Mouse (Mus musculus) lung, embryonic 15.5 days (tissue): ENCODE results near the gene Cnn1. TPM values are rescaled to one million over a fixed set of nuclear protein-coding genes. Genes with fewer than 3 reads are reported as not detected.

Experiments used
- ATAC-seq: fragments of 200-750 bp; cut with Nextera tagmentation; 2 replicates; pipeline ENCODE4 v1.8.0; 2017; ENCODE audit warnings: moderate number of reproducible peaks, borderline replicate concordance; ENCODE audit not compliant: low FRiP score, low TSS enrichment; ENCODE audit errors: extremely low read depth
- H3K27ac ChIP-seq: fragments of 300-500 bp; sonication (generic); 2 replicates; pipeline ENCODE4 v1.5.1; 2015; ENCODE audit warnings: moderate library complexity, mild to moderate bottlenecking, inconsistent platforms
- H3K27me3 ChIP-seq: fragments of 300-500 bp; sonication (generic); 2 replicates; pipeline ENCODE4 v1.6.1; 2015; ENCODE audit warnings: inconsistent platforms
- H3K36me3 ChIP-seq: fragments of 300-500 bp; sonication (generic); 2 replicates; pipeline ENCODE4 v1.6.1; 2015; ENCODE audit warnings: inconsistent platforms
- H3K4me1 ChIP-seq: fragments of 300-500 bp; sonication (generic); 2 replicates; pipeline ENCODE4 v1.6.1; 2015; ENCODE audit warnings: inconsistent platforms
- H3K4me2 ChIP-seq: fragments of 300-500 bp; sonication (generic); 2 replicates; pipeline ENCODE4 v1.6.1; 2015; ENCODE audit warnings: inconsistent platforms, mild to moderate bottlenecking, moderate library complexity
- H3K4me3 ChIP-seq: fragments of 300-500 bp; sonication (generic); 2 replicates; pipeline ENCODE4 v1.5.1; 2015; ENCODE audit warnings: mild to moderate bottlenecking, inconsistent platforms
- H3K9ac ChIP-seq: fragments of 300-500 bp; sonication (generic); 2 replicates; pipeline ENCODE4 v1.6.1; 2015; ENCODE audit warnings: inconsistent platforms
- H3K9me3 ChIP-seq: fragments of 300-500 bp; sonication (generic); 2 replicates; pipeline ENCODE4 v1.6.1; 2016; ENCODE audit warnings: inconsistent platforms
- WGBS: fragments of 180-500 bp; shearing (Covaris S2); methylation state at CpG from one replicate; pipeline ENCODE4 v1.1.7; 2015; 5-methylcytosine and 5-hydroxymethylcytosine counted together
- polyA plus RNA-seq: library from polyadenylated mRNA; unstranded; fragments of >200 nt; fragmentation: Nextera tagmentation; extraction: Ambion mirVana; gene quantifications from 2 replicates; pipeline ENCODE4 v1.2.1, GENCODE M21; 2015

Cnn1 gene
- polyA plus RNA-seq, 1 experiment from 2014 or later, result 60.9 TPM

- ATAC-seq, result peak; percentile 99
- Histone ChIP-seq H3K27ac (peak within 1 kb of the TSS; percentile 90), H3K9ac (peak within 1 kb of the TSS; percentile 68), H3K9me3 (no peaks in the 10 kb centered on the region), H3K27me3 (no peaks in the 10 kb centered on the region), H3K4me2 (peak within 1 kb of the TSS; percentile 79), H3K36me3 (no peaks in the 10 kb centered on the region), H3K4me3 (peak within 1 kb of the TSS; percentile 82), H3K4me1 (peaks cover 5% of the 10 kb centered on the region; the same call in 1 of the 2 replicates)
- WGBS, result under 1% methylated on average over 48 of the region's 48 CpGs
Measured at GRCm38 (mm10) chr9:22085022-22085834, 13.8 kb upstream of the Cnn1 start, which contains the start of gene Ecsit. Gene Ecsit, minus strand, starts transcription at chr9:22085438.

- H3K4me1 ChIP-seq, result peaks cover 5% of the 10 kb centered on the region; the same call in 1 of the 2 replicates
- no peak for ATAC-seq
- peak overlapping the region; percentile 82 for H3K4me3 ChIP-seq
- no peaks in the 10 kb centered on the region for H3K36me3 ChIP-seq
- H3K27me3 ChIP-seq, result no peaks in the 10 kb centered on the region
- H3K9ac ChIP-seq, result peak overlapping the region; percentile 61; the same call in 1 of the 2 replicates
- H3K9me3 ChIP-seq, result no peaks in the 10 kb centered on the region
- H3K27ac ChIP-seq, result peak overlapping the region; percentile 90
- 42% methylated on average over 6 of the region's 6 CpGs for WGBS
- H3K4me2 ChIP-seq, result peak overlapping the region; percentile 67
Measured at GRCm38 (mm10) chr9:22086012-22086411, 13.0 kb upstream of the Cnn1 start.

DNA sequence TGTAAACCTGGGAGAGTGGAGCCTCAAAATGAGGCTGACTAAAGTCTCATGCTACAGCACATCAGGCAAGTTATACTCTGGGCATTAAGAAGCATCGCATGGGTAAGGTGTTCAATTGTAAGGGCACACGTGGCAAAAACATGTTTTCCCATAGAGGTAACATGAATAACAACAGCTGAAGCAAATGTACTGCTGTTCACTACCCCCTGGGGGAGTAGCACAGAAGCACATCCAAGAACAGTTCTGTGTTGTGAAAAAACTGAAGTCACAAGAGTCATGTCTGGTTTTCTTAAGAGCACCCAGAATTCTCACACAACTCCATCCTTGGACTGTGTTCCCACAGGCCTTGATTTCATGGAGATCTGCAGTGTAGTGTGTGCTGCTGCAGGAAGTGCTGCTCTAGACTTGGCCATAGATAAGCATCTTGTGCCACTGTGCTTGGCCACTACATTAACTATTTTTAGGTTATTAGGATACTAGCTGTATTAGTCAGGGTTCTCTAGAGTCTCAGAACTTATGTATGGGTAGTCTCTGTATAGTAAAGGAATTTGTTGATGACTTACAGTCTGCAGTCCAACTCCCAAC lies 11.9 kb upstream of the Cnn1 start:
- no peak overlapping the region for H3K9ac ChIP-seq
- no peak for ATAC-seq
- H3K4me1 ChIP-seq, result peaks cover 5% of the 10 kb centered on the region; the same call in 1 of the 2 replicates
- H3K4me2 ChIP-seq, result no peak overlapping the region
- H3K9me3 ChIP-seq, result no peaks in the 10 kb centered on the region
- H3K36me3 ChIP-seq, result no peaks in the 10 kb centered on the region
- no peaks in the 10 kb centered on the region for H3K27me3 ChIP-seq
- no peak overlapping the region for H3K4me3 ChIP-seq
- no peak overlapping the region for H3K27ac ChIP-seq
- WGBS, result 84% methylated on average over 2 of the region's 2 CpGs

- peaks cover 5% of the 10 kb centered on the region; the same call in 1 of the 2 replicates for H3K4me1 ChIP-seq
- no peaks in the 10 kb centered on the region for H3K36me3 ChIP-seq
- H3K4me2 ChIP-seq, result no peak overlapping the region
- H3K9ac ChIP-seq, result no peak overlapping the region
- WGBS, result 99% methylated on average over 7 of the region's 7 CpGs
- no peaks in the 10 kb centered on the region for H3K9me3 ChIP-seq
- ATAC-seq, result no peak
- H3K27me3 ChIP-seq, result no peaks in the 10 kb centered on the region; the same call in 1 of the 2 replicates
- no peak overlapping the region for H3K27ac ChIP-seq
- H3K4me3 ChIP-seq, result no peak overlapping the region
Measured at GRCm38 (mm10) chr9:22089281-22089680, 9.7 kb upstream of the Cnn1 start.

DNA sequence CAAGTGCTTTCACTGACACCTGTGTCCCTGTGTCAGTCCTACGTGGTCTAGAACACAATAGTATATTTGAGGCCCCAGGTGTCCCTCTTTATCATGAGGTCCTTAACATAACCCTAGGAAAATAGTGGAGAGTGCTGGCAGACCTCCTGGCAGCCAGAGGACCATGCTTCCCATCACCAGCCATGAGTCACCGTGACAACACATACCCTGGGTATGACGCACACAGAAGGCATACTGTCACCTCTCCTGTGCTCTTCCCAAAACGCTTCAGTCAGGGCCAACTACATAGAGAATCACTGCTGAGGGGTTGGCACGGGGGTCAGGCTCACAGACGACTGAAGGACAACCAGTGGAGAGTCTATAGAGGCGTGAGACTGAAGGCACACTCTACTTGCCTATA lies 9.0 kb upstream of the Cnn1 start:
- Histone ChIP-seq H3K9ac (no peak overlapping the region), H3K27me3 (no peaks in the 10 kb centered on the region; the same call in 1 of the 2 replicates), H3K4me2 (no peak overlapping the region), H3K36me3 (no peaks in the 10 kb centered on the region), H3K9me3 (no peaks in the 10 kb centered on the region), H3K27ac (no peak overlapping the region), H3K4me1 (no peaks in the 10 kb centered on the region; the same call in 1 of the 2 replicates), H3K4me3 (no peak overlapping the region)
- 77% methylated on average over 7 of the region's 7 CpGs for WGBS
- no peak for ATAC-seq

GRCm38 (mm10) chr9:22092746-22093145 lies 6.3 kb upstream of the Cnn1 start:
- no peak overlapping the region for H3K27ac ChIP-seq
- peaks cover 6% of the 10 kb centered on the region; the same call in 1 of the 2 replicates for H3K4me1 ChIP-seq
- WGBS, result 71% methylated on average over 6 of the region's 6 CpGs
- no peak overlapping the region for H3K4me2 ChIP-seq
- H3K9me3 ChIP-seq, result no peaks in the 10 kb centered on the region
- no peak for ATAC-seq
- H3K4me3 ChIP-seq, result no peak overlapping the region
- H3K9ac ChIP-seq, result no peak overlapping the region
- H3K27me3 ChIP-seq, result no peaks in the 10 kb centered on the region; the same call in 1 of the 2 replicates
- no peaks in the 10 kb centered on the region for H3K36me3 ChIP-seq

- under 1% methylated on average over 24 of the region's 24 CpGs for WGBS
- peak overlapping the region; percentile 48 for H3K9ac ChIP-seq
- ATAC-seq, result peak; percentile 55; the same call in 1 of the 2 replicates
Measured at GRCm38 (mm10) chr9:22095854-22096307, 3.1 kb upstream of the Cnn1 start.

GRCm38 (mm10) chr9:22099922-22100321 lies 906 bp downstream of the Cnn1 start:
- WGBS, result 2% methylated on average over 18 of the region's 18 CpGs
- Histone ChIP-seq H3K27me3 (peaks cover 33% of the 10 kb centered on the region), H3K9me3 (no peaks in the 10 kb centered on the region), H3K36me3 (no peaks in the 10 kb centered on the region), H3K27ac (no peak overlapping the region; the same call in 1 of the 2 replicates), H3K4me3 (peak overlapping the region; percentile 18), H3K4me1 (peaks cover 17% of the 10 kb centered on the region), H3K9ac (0 out of 2 replicates have a peak overlapping the region, but pooled peaks have one; percentile 2), H3K4me2 (peak overlapping the region; percentile 40)
- peak; percentile 40; the same call in 1 of the 2 replicates for ATAC-seq

More at GRCm38 (mm10) chr9:22095854-22096307, 3.1 kb upstream of the Cnn1 start:
- Histone ChIP-seq H3K4me1 (peaks cover 17% of the 10 kb centered on the region), H3K9me3 (no peaks in the 10 kb centered on the region), H3K4me3 (peak overlapping the region; percentile 37), H3K27me3 (peaks cover 26% of the 10 kb centered on the region), H3K27ac (no peak overlapping the region), H3K36me3 (no peaks in the 10 kb centered on the region), H3K4me2 (peak overlapping the region; percentile 79)

- Histone ChIP-seq H3K4me1 (no peaks in the 10 kb centered on the region), H3K27ac (no peak overlapping the region), H3K9me3 (no peaks in the 10 kb centered on the region), H3K36me3 (peaks cover 29% of the 10 kb centered on the region), H3K9ac (no peak overlapping the region), H3K4me3 (no peak overlapping the region), H3K4me2 (no peak overlapping the region), H3K27me3 (no peaks in the 10 kb centered on the region)
- 87% methylated on average over 9 of the region's 9 CpGs for WGBS
- ATAC-seq, result no peak
Measured at GRCm38 (mm10) chr9:22108194-22108593, 9.2 kb downstream of the Cnn1 start.

DNA sequence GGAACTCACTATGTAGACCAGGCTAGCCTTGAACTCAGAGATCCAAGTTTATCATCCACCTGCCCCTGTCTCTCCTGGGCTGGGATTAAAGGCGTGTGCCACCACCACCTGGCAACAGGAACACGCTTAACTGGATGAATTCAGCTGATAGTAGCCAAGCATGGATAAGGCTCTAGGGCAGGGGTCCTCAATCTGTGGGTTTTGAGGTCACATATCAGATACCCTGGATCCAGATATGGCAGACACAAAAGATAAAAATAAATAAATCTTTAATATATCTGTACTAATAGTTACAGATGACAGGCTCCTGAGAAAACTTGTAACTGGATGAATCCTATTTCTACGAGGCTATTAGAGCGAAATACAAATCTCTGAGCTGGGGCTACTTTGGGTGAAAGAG lies 16.6 kb downstream of the Cnn1 start:
- Histone ChIP-seq H3K36me3 (peaks cover 24% of the 10 kb centered on the region), H3K4me2 (peak overlapping the region; percentile 85), H3K9ac (peak overlapping the region; percentile 70; the same call in 1 of the 2 replicates), H3K4me3 (peak overlapping the region; percentile 76; the same call in 1 of the 2 replicates), H3K27me3 (no peaks in the 10 kb centered on the region), H3K9me3 (no peaks in the 10 kb centered on the region), H3K27ac (no peak overlapping the region), H3K4me1 (peaks cover 15% of the 10 kb centered on the region)
- no peak for ATAC-seq
- 90% methylated on average over 4 of the region's 4 CpGs for WGBS

- H3K27ac ChIP-seq, result no peak overlapping the region
- peaks cover 24% of the 10 kb centered on the region for H3K36me3 ChIP-seq
- WGBS, result 17% methylated on average over 15 of the region's 15 CpGs
- no peak for ATAC-seq
- peak overlapping the region; percentile 76 for H3K4me3 ChIP-seq
- no peaks in the 10 kb centered on the region for H3K9me3 ChIP-seq
- H3K4me1 ChIP-seq, result peaks cover 15% of the 10 kb centered on the region
- no peaks in the 10 kb centered on the region for H3K27me3 ChIP-seq
- H3K4me2 ChIP-seq, result peak overlapping the region; percentile 85
- peak overlapping the region; percentile 70 for H3K9ac ChIP-seq
Measured at GRCm38 (mm10) chr9:22116086-22116485, 17.1 kb downstream of the Cnn1 start.
